Mouse (Mus musculus): ENCODE data around the gene Olfr1086. TPM values are rescaled to one million over a fixed set of nuclear protein-coding genes. Genes with fewer than 3 reads are reported as not detected.

Olfr1086 gene
- polyA plus RNA-seq (2012; rRNA removed), result not detected in 2 replicates

DNA sequence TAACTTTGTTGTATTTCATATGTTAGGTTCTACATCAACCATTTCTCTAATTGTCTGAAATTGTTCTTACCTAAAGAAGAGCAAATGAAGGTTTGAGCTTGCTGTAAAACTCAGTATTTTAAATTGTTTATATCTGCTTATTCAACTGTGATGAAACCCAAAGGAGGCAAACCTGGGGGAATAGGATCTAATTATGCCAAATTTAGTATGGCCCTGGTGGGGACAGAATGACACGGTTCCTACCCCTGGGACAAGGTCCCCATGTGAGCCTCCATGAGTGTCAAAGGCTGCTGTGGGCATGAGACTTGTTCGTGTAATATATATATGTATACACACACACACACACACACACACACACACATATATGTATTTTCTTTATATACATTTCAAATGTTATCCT lies at the start of gene Olfr1086:
Olfr1086 (minus strand) TSS at position 101 of the 400 bp plus-strand sequence.

DNA sequence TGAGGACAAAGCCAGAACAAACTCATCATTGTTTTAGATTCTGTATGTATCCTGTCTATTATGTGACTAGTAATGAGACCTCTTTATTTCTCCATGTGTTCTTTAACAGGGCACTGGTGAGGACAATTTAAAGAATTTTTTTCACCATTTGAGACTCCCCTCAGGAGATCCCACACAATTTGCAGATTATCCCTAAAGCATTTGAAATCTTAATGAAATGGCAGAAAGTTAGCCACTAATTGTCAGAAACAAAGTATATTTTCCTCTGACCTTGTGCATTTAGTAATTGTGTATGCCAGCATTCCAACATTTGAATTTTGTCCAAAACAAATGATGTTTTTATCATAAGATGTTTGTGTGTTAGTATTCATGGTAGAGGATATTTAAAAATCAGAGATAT lies 18.4 kb upstream of the Olfr1086 start, which contains the start of gene Olfr1087:
Olfr1087 (minus strand) TSS at position 101 of the 400 bp plus-strand sequence.

DNA sequence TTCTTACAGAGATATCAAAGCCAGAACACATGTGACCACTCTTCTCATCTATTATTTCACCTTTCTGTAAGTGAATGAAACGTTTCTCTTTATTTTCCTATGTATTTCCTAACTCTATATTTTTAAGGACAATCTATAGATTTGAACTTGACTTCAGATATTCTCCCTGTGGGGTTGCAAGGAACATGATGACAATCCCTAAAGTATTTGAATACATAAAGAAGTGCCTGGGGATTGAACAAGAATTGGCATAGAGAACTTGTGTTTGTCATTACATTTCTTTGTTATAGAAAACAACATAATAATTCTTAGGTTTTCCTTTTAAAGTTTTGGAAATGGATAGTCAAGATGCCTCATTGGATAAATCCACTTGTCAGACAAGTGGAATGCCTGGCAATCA lies 18.0 kb downstream of the Olfr1086 start, which contains the start of gene Olfr1085:
Olfr1085 (minus strand) TSS at position 101 of the 400 bp plus-strand sequence.

DNA sequence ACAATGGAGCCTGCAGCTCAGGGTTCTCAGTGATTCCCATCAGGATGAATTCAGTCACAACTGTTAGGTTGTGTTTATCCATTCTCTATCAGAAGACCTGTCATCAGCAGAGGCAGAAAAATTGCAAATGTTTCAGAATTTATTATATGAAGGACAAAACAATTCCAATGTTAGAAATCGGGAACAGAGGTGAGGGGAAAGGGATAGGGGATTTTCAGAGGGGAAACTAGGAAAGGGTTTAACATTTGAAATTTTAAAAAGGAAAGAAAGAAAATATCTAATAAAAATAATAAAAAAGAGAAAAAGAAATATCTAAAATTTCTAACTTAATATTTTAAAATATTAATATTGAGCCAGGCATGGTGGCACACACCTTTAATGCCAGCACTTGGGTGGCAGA lies 40.3 kb downstream of the Olfr1086 start, which contains the start of gene Olfr1084:
Olfr1084 (minus strand) TSS at position 101 of the 400 bp plus-strand sequence.

Other genes with a start within 250 kb of the Olfr1086 start
- gene Olfr1065, start 229.5 kb downstream of the Olfr1086 start, polyA plus RNA-seq (2012; rRNA removed), result not detected in 2 replicates
- not detected in 2 replicates for gene Olfr1066, start 223.8 kb downstream of the Olfr1086 start, polyA plus RNA-seq (2012; rRNA removed)
- not detected in 2 replicates for gene Olfr228, start 192.7 kb downstream of the Olfr1086 start, polyA plus RNA-seq (2012; rRNA removed)
- gene Olfr1076, start 171.6 kb downstream of the Olfr1086 start, polyA plus RNA-seq (2012; rRNA removed), result not detected in 2 replicates
- gene Olfr1079, start 137.6 kb downstream of the Olfr1086 start, polyA plus RNA-seq (2012; rRNA removed), result not detected in 2 replicates
- not detected in 2 replicates for gene Olfr1080, start 121.9 kb downstream of the Olfr1086 start, polyA plus RNA-seq (2012; rRNA removed)
- gene Olfr1082, start 81.1 kb downstream of the Olfr1086 start, polyA plus RNA-seq (2012; rRNA removed), result not detected in 2 replicates
- gene Olfr1084, start 40.4 kb downstream of the Olfr1086 start, polyA plus RNA-seq (2012; rRNA removed), result not detected in 2 replicates
- gene Olfr1085, start 18.1 kb downstream of the Olfr1086 start, polyA plus RNA-seq (2012; rRNA removed), result not detected in 2 replicates
- gene Olfr1087, start 18.3 kb upstream of the Olfr1086 start, polyA plus RNA-seq (2012; rRNA removed), result not detected in 2 replicates
- gene Olfr1089, start 53.6 kb upstream of the Olfr1086 start, polyA plus RNA-seq (2012; rRNA removed), result not detected in 2 replicates
- gene Olfr1090, start 78.9 kb upstream of the Olfr1086 start, polyA plus RNA-seq (2012; rRNA removed), result not detected in 2 replicates
- gene Olfr1093, start 102.4 kb upstream of the Olfr1086 start, polyA plus RNA-seq (2012; rRNA removed), result not detected in 2 replicates
- gene Olfr141, start 129.9 kb upstream of the Olfr1086 start, polyA plus RNA-seq (2012; rRNA removed), result not detected in 2 replicates
- not detected in 2 replicates for gene Olfr1094, start 144.6 kb upstream of the Olfr1086 start, polyA plus RNA-seq (2012; rRNA removed)
- not detected in 2 replicates for gene Olfr1095, start 171.6 kb upstream of the Olfr1086 start, polyA plus RNA-seq (2012; rRNA removed)
- gene Gm13723, start 194.7 kb upstream of the Olfr1086 start, polyA plus RNA-seq (2012; rRNA removed), result not detected in 2 replicates
- not detected in 2 replicates for gene Olfr1097, start 212.1 kb upstream of the Olfr1086 start, polyA plus RNA-seq (2012; rRNA removed)
- not detected in 2 replicates for gene Olfr1098, start 244.5 kb upstream of the Olfr1086 start, polyA plus RNA-seq (2012; rRNA removed)